Mouse (Mus musculus) thymus, postnatal 14 days (tissue): Measurements from ENCODE around the gene Zfp345.
"Not testable (repeated sequence)": the region's sequence is repeated elsewhere in the genome, so short reads cannot be mapped to it uniquely, and the experiment has no call there.

ENCODE experiments used
- DNase-seq: peaks from one replicate; pipeline ENCODE4 v3.0.0; 2021

Zfp345 gene

GRCm38 (mm10) chr2:150484939-150485778, at the start of gene Zfp345:
TSS of gene Zfp345 (minus strand) at chr2:150485091.
- DNase-seq = peak; percentile 26

GRCm38 (mm10) chr2:150525703-150526207, 40.9 kb upstream of the Zfp345 start:
- no peak for DNase-seq

DNA sequence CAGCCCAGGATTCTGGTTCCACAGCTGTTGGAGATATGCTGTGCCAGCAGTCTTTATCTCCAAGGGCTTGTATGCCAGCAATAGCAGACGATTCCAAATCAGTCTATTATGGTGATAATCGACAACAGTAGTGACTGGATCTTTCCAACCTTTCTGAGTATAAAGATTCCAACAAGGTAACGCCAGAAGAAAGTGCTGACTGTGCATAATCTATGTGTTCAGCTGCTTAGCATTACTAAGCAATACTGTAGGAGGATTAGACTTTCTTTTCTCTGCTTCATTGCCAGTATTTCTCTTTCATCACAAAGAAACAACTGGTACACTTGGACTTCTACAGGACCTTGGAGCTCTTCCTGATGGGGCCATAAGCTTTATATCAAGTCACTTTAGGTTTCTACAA, 27.9 kb upstream of the Zfp345 start:
- no peak for DNase-seq

DNA sequence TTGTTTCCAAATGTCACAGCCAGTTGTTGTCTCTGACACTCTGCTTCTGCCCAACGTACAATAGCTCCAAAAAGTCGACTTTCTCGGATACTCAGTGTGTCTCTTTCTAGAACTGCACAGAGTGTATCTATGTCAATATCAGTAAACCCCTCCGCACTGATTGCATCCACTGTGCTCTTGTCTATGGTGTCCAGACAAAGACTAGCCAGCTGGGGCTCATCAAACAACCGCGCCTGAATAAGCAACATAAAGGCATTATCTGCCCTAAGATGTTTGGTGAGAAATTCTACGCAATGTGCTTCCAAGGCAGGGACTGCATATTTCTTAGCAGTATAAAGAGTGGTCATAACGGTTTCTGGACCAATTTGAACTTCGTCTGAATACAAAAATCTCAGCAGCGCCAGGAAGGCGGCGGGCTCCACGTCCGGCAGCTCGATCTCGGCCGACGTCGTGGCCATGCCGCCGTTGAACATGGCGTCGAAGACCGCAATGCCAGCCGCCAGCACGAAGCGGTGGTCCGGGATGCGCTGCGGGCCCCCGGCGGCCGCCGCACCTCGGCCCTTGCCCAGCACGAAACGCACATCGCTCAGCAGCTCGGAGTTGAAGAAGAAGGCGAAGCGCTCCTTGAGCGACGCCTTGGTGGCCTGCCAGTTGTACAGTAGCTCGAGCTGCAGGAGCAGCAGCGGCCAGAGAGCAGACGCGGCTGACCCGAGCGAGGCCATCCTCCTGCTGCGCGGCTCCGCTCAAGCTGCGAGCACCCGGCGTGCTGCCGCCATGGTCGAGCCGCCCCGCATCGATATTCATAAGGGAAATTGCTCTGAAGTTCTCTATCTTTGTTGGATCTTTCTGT, 15.5 kb upstream of the Zfp345 start:
- DNase-seq = not testable (repeated sequence)

DNA sequence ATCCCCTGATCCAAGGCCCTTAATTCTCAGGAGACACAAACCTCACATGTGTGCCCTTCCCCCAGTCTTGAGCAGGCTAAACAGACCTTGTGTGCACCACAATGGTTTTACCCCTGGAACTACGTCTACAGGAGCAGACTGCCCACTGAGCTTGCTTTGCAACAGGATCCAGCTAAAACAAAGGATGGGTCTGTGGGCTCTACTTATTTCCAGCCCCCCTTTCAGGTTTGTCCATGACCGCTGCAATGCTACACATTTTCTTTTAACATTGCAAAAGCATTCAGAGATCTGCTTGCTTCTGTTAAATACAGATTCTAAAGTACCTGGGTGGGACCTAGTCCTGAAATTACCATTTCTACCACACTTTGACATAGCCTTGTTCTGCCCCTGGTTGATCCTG, 8.1 kb upstream of the Zfp345 start:
- no peak for DNase-seq

GRCm38 (mm10) chr2:150451180-150451919, 33.5 kb downstream of the Zfp345 start, which contains the start of gene Zfp442:
TSS of gene Zfp442 (minus strand) at chr2:150451486.
- peak; percentile 25 for DNase-seq

GRCm38 (mm10) chr2:150439084-150439483, 45.8 kb downstream of the Zfp345 start:
- DNase-seq = not testable (repeated sequence)
